Mouse (Mus musculus): ENCODE results near the gene Sept8.

The Sept8 gene

GRCm38 (mm10) chr11:53585510-53585909, 66.5 kb downstream of the Sept8 start:
- no peak for DNase-seq

DNA sequence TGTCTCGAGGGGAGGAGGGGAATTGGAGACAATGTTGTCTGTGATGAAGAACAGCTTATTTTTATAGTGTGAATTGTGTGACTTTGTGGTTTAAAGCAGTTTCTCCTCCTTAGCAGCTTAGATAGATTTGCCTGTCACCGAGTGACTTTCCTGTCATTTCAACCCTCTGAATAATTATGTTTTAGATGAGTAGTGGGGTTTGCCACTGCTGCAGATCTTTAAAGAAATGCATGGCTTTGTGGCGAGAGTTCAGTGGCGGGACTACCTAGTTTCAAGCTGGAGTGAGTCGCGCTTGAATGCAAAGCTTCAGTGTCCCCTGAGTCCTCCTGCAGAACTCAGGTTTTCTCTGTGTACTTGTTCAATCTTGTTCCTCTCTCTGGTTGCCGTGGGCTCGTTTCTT, 69.2 kb downstream of the Sept8 start:
- DNase-seq, result no peak

- DNase-seq, result peak; percentile 87
Observed at GRCm38 (mm10) chr11:53590368-53590768, 71.3 kb downstream of the Sept8 start.

GRCm38 (mm10) chr11:53591116-53591515, 72.1 kb downstream of the Sept8 start:
- no peak for DNase-seq
